Mouse (Mus musculus): ENCODE data around the gene Dnaic2.

DNA sequence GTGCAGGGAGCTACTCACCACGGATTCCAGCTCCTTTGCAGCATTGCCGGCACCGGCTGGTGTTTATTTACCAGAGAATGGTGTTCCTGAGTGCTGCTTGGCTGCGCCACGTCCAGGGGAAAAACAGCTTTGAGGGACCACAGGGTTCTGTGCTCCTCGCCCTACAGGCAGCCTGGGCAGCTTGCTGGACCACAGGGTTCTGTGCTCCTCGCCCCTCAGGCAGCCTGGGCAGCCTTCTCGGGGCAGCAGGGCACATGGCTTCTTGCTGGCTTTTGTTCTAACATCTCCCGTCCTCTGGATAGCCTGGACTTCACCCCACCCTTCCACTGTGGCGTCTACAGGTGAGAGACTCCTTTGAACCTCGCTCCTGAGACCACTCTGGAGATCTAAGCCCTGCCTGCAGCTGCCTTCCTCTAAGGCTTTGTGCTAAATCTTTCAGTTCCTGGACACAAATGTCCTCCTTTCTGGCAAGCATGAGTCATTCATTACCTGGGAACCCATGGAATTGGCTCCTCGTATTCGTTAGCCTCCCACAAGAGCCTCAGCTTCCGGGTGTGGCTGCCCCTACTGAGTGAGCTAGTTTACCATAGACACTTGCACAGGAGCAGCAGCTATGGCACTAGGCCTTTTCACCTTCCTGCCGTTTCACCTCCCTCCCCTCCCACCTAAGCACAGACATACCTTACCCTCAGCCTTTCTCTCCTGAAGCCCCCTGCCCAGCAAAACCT is 75.5 kb downstream of the Dnaic2 start:
- TF ChIP-seq CTCF (IDR thresholded peaks at IDR 0.05; ENCODE audit: low read depth) (no peak), EP300 (IDR thresholded peaks at IDR 0.05; ENCODE audit: low read depth) (no peak)

Measured in liver, embryonic 14.5 days (tissue).